Mouse (Mus musculus): ENCODE results near the gene Gm43191.
A peak's percentile ranks its signal among the peaks of the same experiment; 100 is the strongest.

Gene Gm43191

DNA sequence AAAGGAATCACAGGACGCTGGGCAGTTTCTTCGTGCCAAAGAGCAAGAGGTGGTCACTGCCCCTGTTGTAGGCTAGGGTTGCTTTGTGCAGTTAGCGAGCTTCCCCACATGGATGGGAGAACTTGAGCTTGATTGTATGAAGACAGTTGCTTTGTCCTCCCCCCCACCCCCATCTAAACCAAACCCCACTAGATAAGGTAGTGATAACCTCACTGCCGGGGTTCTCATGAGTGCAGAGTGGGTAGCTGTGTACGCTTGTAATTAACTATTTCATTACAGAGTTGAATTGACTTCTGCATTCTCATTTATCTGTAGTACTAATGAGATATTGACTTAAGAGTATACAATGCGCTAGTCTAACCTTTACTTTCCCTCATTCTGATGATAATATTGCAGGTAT lies 62.2 kb downstream of the Gm43191 start:
- no peak for DNase-seq

DNA sequence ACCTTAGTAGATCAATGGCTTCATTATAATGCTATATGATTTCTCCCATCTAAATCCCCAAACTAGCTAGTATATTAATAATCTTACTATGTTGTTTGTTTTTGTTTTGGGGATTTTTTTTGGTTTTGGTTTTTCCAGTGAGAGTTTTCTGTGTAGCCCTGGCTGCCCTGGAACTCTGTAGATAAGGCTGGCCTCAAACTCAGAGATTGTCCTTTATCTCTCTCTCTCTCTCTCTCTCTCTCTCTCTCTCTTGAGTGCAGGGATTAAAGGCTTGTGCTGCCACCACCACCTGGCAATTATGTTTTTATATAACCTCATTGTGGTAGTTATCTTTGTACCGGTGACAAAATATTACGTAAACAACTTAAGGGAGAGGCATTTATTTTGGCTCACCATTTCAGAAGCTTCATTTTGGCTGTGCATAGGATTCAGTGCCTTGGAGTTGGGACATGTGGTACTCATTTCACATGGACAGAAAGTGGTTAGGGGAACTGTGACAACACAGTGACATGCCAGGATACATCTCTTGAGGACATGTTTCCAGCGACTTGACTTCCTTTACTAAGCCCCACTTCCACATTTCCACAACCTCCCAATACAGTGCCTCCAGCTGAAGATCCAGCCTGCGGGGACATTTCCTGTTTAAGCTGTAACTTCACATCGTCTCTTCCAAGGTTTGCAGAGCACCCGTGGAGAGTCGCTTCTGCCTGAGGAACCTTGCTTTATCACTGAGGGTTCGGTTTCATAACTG lies 65.6 kb downstream of the Gm43191 start:
- no peak for DNase-seq

DNA sequence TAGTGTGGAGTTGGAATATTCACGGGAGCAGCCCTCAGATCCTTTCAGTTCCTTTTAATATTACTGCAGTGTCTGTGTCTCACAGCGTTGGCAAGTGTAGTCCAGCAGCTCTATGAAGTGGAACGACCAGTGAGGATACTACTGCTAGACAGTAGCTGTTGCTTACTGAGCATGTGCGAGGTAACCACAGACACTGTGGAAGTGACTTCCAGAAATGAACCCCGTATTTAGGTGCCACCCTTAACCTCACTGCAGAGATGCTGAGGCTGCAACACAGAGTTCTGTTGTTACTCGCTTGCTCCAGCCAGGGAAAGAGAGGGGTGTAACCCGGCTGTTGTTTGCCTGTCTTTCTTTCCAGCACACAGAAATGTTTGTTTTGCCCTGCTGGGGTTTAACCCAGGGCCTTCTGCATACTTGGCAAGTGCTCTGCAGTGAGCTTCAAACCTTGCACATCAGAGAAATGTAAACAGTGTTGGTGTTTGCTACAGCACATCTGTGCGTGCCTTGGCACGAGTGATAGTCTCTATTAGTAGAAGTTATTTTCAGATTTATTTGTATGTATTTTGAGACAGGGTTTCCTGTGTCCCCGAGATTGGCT lies 66.7 kb downstream of the Gm43191 start, which contains the start of gene Trmt13:
Gene Trmt13, minus strand, starts transcription at position 293 of the 598 bp plus-strand sequence.
- DNase-seq: no peak

DNA sequence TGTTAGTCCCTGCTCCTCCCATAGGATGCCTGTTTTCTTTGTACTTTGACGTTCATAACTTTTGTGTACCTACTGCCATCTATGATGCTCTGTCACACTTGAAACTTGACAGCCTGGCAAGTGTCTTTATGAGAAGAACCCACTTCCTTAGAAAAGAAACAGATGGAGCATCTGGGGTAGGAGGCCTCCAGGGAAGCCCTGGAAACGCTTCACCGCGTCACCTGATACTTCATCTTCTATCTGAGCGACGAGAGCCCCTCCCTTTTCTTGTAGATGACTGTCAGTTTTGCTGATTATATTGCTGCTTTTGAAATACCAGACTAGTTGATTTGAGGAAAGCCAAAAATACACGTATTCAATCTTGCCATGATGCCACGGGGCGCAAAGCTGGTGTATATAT lies 76.5 kb downstream of the Gm43191 start:
- no peak for DNase-seq

DNA sequence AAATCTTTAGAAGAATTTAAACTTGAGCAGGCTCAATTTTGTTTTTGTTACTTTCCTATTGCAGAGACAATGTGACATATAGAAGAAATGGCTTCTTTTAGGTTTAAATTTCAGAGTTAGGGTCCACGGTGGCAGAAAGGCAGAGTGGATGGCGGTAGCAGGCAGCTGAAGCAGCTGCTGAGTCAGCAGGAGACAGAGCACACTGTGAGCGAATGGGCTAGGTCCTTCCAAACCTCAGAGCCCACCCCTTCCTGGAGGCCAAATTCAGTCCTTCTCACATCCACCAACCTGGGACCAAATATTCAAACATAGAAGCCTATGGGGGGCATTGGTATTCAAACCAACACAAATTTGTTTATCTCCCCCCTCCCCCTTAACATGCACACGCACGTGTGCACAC lies 79.3 kb downstream of the Gm43191 start:
- DNase-seq: no peak

DNA sequence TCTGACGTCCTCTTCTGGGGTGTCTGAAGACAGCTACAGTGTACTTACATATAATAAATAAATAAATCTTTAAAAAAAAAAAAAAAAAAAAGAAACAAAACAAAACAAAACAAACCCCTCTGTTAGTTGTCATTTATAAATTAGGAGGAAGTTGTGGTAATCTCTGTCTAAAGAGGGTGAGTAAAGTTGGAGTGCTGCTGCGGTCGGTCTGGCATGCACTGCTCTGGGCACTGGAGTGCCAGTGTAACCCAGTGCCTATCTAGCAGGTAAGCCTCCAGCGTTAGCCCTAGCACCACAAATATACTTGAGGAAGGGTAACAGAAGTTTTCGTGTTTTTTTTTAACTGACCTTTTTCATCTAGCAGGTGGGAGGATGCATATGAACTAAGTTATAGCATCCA lies 80.1 kb downstream of the Gm43191 start:
- no peak for DNase-seq

DNA sequence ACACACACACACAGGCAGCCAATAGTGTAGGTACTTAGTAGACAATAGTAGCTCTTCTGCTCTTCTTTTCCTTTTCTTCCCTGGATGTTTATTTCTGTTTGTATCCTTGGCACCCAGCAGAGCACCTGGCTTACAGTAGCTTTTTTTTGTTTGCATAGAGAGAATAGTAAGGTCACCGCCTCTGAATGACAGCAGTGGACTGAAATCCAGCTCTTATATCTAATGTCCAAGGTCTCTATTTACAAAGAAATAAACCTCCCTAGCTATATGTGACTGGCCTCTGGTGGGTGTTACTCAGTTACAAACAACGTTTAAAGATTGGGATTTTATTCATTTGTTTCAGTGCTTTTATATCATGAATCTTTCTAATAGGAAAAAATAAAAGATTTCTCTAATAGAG lies 81.4 kb downstream of the Gm43191 start:
- no peak for DNase-seq

DNA sequence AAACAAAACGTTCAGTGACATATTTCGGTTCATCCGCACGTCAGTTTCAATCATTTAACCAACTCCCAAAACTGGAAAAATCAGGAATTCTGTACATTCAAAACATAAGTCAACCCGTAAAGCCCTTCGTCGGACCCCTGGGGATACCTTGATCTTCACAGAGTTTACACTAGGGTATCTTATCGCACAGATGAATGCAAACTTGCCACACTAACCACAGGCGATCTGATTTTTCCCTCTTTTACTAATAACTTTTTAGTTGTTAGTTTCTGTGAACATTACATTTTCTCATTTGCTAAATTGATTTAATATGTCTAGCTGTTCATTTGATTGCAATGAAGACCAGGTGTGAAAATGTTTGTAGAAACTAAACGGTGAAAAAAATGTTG lies 85.5 kb downstream of the Gm43191 start:
- DNase-seq: no peak

DNA sequence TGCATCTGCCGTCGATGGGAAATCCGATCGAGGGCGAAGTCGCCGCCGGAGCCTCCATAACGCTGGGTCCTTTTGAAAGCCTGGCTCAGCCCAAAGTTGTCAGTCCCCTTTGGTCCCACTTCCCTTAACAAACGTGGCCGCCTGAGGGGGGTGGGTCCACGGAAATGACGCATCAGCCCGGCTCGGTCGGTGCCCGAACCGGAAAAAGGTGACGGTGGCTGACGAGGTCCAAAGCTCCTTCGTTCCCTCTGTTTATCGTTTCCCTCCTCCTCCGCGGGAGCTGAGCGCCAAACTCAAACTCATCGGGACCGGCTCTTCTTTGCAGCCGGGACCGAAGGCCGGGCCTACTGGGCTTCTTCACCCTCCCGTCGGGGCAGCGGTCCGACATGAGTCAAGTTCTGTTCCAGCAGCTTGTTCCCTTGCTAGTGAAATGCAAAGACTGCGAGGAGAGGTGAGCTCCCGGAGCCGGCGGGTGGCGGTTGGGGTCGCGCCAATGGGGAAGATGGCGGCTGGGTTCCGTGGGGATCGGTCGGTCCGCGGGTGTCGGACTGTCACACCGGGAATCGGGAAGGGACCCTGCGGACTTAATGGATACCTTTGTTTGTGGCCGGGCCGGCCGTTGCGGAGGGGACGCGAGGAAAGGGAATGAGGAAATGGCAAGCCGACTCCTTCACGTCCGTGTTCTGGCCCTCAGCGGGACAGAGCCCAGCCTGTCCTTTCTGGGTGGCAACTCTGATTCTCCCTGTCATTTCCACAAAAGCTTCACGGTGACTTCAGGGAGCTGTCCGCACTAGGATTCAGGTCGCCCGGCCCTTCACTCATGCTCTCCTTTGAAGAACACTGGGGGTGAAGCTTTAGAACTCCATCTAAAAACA lies 86.1 kb downstream of the Gm43191 start, which contains the start of gene Sass6:
Gene Sass6, plus strand, starts transcription at position 255 of the 875 bp plus-strand sequence.
- DNase-seq: peak; percentile 89 to 94

DNA sequence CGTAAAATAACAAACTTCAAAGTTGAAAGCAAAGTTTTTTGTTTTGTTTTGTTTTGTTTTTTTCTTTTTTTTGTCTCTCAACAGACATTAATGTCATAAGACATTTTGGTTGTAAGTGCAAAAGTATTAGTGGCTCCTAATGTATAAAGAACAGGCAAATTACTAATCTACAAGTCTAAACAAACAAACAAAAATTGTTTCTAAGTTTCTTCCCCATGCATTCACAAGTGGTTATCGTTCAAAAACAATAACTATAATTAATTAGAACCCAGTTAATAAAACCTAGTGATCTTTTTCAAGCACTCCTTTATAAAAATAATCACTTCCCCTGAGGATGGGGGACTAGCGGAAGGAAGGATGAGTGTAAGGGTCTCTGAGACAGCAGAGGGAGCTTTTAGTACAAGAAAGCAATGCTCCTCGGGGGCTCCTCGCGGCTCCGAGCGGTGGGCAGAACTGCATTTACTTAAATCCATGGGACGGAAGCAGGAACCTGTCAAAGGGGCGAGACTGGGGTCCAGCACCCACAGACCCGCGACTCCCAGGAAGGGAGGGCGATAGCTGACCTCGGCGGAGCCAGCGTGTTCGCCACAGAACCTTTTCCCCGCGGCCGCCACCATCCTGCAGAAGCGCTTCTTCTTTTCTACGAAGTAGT lies 86.9 kb downstream of the Gm43191 start:
- no peak for DNase-seq
